Mouse (Mus musculus) ES-Bruce4 (cell line): ENCODE results near the gene Elf4.

Experiments used
- CTCF ChIP-seq: IDR thresholded peaks from one replicate; pipeline ENCODE4 v1.8.1; 2011; ENCODE audit warnings: low read depth, low read length
- EP300 ChIP-seq: IDR thresholded peaks from 2 replicates; pipeline ENCODE4 v1.6.1; 2011; ENCODE audit warnings: low read depth, low read length; ENCODE audit not compliant: insufficient read depth
- POLR2A ChIP-seq: IDR thresholded peaks from one replicate; pipeline ENCODE4 v1.8.1; 2011; ENCODE audit warnings: low read length; ENCODE audit not compliant: insufficient read depth

DNA sequence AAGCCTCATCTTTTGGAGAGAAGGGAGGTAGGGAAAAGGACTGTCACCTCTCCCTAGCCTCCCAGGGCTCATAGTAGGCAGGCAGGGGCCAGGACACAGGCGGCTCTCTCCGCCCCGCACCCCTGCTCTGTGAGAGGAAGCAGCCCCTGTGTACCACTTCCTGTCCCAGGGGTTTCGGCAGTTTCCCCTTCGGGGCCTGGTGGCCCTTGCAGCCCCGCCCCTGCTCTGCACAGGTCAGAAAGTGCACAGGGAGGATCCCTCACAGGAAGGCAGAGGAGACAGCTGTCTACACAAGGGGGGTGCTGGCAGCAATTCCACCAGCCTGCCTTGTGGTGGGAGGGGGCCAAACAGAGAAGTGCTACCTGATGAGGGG, 29.4 kb downstream of the Elf4 start:
- TF ChIP-seq EP300, result no peak
- TF ChIP-seq POLR2A, result no peak
- no peak for TF ChIP-seq CTCF
